Mouse (Mus musculus): ENCODE results near the gene Smad3. TPM values are rescaled to one million over a fixed set of nuclear protein-coding genes. Genes with fewer than 3 reads are reported as not detected.

Smad3 gene
- total RNA-seq, 1 experiment from 2014 or later, result 43.1 TPM

DNA sequence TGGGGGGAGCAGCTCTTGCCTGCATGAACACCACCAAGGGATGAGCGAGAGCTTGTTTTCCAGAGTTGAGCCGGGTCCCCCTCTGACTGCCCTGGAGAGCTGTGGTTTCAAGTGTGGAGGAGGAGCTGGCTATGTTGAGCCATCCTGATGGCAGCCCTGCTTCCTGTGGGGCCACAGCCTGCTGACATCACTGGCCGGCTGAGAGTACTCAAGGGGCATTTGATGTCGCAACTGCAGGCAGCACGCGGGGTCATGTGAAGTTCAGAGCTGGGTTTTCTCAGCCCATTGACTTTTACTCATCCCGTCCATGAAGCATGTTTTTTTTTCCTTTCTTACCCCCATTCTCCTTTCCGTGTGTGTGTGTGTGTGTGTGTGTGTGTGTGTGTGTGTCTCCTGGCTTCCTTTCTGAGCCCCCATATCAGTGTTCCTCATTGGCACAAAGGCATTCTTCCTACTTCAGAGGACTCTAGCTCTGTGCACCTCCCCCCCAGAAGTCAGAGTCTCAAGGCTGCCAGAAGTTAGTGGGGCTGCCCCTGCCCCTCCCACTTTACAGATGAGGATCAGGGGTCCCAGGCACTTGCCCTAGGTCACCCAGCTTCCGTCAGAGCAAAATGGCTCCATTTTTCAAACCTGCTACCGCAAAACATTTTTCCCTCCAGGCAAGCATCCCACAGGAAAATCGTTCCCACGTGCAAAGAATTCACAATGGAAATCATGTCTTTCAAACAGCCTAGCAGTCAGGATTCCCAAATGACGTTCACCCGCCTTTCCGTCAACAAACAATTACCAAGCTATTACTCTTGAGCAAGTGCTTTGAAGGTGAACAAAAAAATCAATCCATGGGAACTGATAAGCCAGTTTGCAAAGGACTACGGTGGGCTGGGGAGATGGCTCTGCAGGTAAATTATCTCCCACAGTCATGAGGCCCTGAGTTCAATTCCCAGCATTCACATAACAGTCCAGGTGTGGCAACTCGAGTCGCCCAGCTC lies 41.4 kb downstream of the Smad3 start:
- peak; percentile 87 to 89 for ATAC-seq (replicated peaks in 1 of 2; ENCODE audit: insufficient read depth in 1 of 2, low FRiP score in 2 of 2, low TSS enrichment in 1 of 2, low read depth in 1 of 2, poor library complexity in 2 of 2, severe bottlenecking in 2 of 2)

DNA sequence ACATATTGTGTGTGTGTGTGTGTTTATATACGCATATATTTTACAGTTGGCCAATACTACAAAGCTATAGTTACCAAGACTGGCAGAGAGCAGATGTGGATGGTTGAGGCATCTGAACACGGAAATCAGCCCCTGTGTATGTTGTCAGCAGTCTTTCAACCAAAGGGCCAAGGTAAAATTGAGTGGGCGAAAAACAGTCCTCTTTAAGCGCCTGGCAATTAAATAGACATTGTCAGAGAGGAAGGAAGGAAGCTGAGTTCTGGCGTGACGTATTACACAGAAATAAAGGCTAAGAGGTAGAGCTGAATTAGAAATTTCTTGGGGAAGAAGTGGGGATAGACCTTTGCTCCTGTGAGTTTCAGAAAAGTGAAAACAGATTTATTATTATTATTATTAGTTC lies 43.2 kb downstream of the Smad3 start:
- ATAC-seq (replicated peaks in 1 of 2; ENCODE audit: insufficient read depth in 1 of 2, low FRiP score in 2 of 2, low TSS enrichment in 1 of 2, low read depth in 1 of 2, poor library complexity in 2 of 2, severe bottlenecking in 2 of 2), result no peak

DNA sequence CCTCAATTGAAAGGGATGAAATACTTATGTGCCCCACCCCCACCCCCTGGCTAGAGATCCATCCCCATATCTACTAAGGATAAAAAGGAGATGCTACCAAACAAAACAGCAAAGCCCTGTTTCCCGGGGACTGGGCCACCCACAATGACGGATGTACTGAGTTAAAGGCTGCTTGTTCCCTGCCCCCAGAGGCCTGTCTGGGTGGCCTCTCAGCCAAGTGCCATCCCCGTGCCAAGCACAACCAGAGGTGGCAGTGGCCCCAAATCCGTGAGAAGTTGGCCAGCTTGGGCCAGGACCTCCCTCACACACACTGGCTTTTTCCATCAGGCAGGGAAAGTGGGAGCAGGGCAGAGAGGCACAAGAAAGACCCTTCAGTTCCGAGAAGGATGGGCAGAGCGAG lies 45.0 kb downstream of the Smad3 start:
- ATAC-seq (replicated peaks in 1 of 2; ENCODE audit: insufficient read depth in 1 of 2, low FRiP score in 2 of 2, low TSS enrichment in 1 of 2, low read depth in 1 of 2, poor library complexity in 2 of 2, severe bottlenecking in 2 of 2), result no peak

DNA sequence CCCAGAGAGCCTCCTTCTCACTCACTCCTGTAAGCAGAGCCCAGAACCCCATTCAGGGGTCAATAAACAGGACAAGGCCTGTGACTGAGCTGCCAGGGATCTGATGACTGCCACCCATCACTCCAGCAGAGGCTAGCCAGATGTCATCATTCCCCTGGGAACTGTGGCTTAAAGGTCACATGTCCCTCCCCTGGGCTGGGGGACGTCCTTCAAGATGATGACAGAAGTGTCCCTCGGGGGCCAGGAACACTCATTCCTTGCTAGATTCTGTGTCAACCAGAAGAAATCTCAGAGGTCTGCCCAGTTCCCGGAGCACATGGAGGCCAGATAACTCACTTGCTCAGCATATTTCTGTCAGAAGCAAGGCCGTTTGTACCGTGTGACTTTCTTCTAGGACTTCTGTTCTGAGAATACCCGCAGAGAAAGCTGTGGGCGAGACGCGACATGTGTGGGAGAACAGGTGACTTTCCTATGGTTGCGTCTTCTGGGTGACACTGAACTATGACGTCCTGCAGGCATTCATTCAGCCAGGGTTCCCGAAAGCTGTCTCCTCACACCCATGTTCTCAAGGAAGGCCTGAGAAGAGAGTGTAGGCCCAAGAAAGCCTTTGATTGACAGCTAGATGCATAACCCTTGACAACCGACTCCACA lies 46.1 kb downstream of the Smad3 start:
- no peak for ATAC-seq (replicated peaks in 1 of 2; ENCODE audit: insufficient read depth in 1 of 2, low FRiP score in 2 of 2, low TSS enrichment in 1 of 2, low read depth in 1 of 2, poor library complexity in 2 of 2, severe bottlenecking in 2 of 2)

DNA sequence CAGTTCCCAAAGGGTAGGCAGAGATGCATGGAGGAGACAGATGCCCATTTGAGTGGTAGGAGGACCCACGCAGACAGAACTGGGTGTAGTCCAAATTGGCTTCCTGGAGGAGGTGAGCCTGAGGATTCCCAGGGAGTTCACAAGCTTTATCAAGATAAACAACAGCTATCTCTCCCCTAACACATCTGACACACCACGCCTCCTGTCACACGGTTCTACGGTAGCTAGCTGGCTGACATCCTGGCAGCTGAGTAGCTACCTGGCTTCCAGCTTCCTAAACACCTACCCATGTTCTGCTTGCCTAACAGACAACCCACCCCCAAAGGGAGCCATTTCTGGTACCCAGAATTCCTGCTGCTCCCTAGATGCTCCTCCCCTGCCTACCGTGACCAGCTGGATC lies 47.9 kb downstream of the Smad3 start:
- no peak for ATAC-seq (replicated peaks in 1 of 2; ENCODE audit: insufficient read depth in 1 of 2, low FRiP score in 2 of 2, low TSS enrichment in 1 of 2, low read depth in 1 of 2, poor library complexity in 2 of 2, severe bottlenecking in 2 of 2)

DNA sequence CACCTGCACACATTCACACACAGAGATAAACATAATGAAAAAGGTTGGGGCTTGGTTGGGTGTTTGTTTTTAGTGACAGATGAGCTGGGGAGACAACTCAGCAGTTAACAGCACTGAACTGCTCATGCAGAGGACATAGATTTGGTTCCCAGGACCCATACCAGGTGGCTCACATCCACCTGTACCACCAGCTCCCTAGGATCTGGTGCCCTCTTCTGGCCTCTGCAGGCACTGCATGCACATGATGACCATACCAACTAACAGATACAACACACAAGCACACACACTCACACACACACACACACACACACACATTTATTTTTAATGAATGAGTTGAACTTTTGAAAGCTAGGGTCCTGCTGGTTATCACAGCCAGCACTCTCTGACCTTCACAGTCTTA lies 48.5 kb downstream of the Smad3 start:
- ATAC-seq (replicated peaks in 1 of 2; ENCODE audit: insufficient read depth in 1 of 2, low FRiP score in 2 of 2, low TSS enrichment in 1 of 2, low read depth in 1 of 2, poor library complexity in 2 of 2, severe bottlenecking in 2 of 2), result no peak

DNA sequence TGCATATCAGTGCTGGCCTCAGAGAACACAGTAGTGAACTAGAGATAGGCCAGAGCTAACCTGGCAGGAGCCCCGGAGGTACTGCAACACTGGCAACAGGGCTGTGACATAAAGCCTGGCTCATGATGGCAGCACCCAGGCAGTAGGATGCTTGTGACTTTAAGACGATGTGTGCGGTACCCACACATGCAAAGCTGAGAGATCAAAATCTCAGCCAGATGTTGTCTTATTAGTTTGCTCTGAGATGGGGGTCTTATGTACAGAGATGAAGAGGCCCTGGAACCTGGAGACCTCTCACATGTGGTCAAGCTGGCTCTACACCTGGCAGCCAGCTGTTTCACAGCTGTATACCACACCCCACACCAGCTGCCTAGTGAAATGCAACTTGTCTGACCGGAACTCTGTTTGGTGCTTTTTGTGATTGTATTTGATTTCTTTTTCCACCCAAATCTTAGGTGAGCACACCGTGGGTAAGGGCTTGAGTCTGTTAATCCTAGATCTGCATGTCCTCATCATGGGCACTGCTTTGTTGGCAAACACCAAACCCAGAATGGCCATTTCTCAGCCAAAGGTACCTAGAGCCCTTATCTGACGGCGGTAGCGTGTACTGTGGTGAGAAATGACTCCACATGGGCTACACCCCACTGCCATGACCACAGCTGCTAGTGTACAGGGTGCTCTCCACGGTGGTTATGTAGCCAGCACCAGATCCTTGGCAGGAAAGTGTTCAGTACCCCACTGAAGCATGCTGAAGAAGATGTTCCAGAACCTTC lies 49.8 kb downstream of the Smad3 start:
- no peak for ATAC-seq (replicated peaks in 1 of 2; ENCODE audit: insufficient read depth in 1 of 2, low FRiP score in 2 of 2, low TSS enrichment in 1 of 2, low read depth in 1 of 2, poor library complexity in 2 of 2, severe bottlenecking in 2 of 2)

DNA sequence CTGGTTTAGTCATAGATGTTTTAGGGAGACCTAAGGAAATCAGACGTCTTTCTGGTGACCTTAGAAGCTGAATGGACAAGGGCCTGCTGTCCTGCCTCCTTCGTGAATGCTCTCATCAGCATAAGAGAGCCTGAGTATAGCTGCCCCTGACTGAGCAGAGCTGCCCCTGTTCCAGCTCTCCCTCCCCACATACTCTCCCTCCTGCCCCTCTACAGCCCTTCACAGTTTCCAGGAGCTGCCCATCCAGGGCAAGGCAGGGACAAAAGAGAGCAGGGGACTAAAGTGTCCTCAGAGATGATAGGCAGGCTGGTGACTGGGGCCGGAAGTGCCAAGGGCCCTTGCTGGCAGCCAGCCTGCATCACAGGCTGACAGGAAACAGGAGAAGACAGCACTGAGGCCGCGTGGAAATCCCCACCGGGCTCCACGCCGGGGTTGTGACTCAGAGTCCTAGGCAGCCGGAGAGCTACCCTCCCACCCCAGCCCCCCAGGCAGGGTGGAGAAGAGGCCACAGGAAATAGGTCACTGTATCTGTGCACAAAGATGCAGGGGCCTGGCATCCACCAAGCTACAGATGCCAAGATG lies 51.6 kb downstream of the Smad3 start:
- peak; percentile 76 to 78 for ATAC-seq (replicated peaks in 1 of 2; ENCODE audit: insufficient read depth in 1 of 2, low FRiP score in 2 of 2, low TSS enrichment in 1 of 2, low read depth in 1 of 2, poor library complexity in 2 of 2, severe bottlenecking in 2 of 2)

DNA sequence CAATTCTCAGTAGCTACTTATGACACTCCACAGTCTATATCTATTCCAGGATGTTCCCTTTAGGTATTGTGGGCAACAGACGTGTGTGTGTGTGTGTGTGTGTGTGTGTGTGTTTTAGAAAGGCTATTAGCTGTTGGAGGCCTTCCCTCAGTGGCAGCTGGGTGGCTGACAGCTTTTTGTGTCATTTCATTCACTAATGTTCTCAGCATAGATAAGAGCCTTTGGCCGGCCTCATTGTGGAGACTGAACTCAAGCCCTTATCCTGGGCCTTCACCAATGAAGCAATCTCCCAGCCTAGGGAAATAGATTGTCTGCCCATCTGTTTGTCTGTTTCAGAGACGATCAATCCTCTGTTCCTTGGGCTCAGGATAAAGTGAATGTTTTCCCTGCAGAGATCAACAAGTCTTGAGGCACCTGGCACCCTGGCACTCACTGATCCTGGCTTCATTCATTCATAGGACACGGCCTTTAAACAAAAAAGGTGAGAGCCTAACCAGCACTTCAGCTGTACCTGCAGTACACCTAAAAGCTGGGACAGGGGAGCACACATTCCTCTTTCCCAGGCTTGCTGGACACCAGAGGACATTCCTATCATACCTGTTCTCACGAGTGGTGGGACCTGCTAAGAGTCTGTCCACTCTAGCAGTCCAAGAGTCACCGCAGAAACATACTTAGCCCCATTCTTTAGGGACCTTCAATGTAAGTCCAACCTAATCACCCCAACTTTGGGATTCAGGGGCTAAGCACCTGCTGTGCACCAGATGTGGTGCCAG lies 52.6 kb downstream of the Smad3 start:
- no peak for ATAC-seq (replicated peaks in 1 of 2; ENCODE audit: insufficient read depth in 1 of 2, low FRiP score in 2 of 2, low TSS enrichment in 1 of 2, low read depth in 1 of 2, poor library complexity in 2 of 2, severe bottlenecking in 2 of 2)

DNA sequence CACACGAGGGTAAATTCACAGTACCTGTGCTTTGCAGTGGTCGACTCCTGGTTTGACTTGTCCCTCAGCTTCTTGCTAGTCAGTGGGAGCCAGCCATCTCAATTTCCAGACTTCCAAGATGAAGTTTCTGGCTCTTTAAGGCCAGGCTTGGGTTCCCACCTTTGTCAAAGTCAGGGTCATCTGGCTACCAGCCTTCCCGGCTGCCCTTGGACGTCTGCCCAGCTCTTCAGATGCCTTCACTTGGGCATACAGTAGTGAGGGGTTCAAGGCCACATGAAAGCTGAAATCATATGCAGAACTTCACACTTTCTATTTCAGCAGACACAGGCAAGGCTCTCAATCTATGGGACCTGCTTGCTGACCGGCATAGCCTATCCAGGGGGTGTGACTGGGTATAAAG lies 53.7 kb downstream of the Smad3 start:
- ATAC-seq (replicated peaks in 1 of 2; ENCODE audit: insufficient read depth in 1 of 2, low FRiP score in 2 of 2, low TSS enrichment in 1 of 2, low read depth in 1 of 2, poor library complexity in 2 of 2, severe bottlenecking in 2 of 2), result no peak

DNA sequence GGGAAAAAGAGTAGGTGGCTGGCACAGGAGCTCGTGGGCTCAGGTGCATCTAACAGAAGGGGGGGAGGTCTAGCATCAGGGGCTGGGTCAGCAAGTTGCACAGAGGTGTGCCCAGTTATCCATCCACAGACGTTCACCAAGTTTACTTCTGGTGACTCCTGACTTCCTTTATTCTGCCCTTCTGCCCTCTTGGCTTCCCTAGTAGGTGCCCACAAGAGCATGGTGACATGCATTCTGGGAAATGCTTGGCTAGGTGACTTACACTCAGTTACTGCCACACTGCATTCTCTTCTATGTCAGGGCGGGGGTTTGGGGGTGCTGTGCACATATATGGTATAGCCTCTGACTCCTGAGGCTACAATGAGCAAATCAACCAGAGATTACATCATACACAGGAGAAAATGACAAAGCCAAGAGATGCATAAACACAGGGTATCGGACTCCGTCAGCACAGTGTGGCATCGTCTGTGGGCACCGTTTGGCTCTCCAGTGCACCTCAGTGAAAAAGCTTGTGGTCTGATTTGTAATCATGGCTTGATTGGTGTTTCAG lies 54.5 kb downstream of the Smad3 start:
- no peak for ATAC-seq (replicated peaks in 1 of 2; ENCODE audit: insufficient read depth in 1 of 2, low FRiP score in 2 of 2, low TSS enrichment in 1 of 2, low read depth in 1 of 2, poor library complexity in 2 of 2, severe bottlenecking in 2 of 2)

DNA sequence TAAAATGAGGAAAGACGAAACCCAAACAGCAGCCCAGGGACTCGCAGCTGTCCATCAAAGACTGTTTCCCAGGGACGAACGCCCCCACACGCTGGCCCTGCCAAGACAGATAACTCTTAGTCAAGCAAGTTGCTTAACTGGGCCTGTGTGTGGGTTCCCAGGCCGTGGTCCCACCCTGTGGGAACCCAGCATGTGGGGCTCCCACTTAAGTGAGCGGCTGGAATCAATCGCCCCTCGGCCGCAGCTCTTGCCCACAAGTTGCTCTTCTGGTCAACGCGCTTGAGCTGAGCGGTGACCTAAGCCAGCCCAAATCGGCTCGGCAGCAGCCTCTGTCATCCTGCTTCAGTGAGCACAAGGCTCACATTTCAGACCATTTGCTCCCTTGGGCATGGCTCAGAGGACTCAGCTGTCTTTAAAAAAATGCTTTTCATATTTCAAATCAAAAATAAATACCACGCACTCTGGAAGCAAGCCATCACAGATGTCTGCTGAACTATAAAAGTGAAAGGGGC lies 55.2 kb downstream of the Smad3 start:
- ATAC-seq (replicated peaks in 1 of 2; ENCODE audit: insufficient read depth in 1 of 2, low FRiP score in 2 of 2, low TSS enrichment in 1 of 2, low read depth in 1 of 2, poor library complexity in 2 of 2, severe bottlenecking in 2 of 2), result no peak

DNA sequence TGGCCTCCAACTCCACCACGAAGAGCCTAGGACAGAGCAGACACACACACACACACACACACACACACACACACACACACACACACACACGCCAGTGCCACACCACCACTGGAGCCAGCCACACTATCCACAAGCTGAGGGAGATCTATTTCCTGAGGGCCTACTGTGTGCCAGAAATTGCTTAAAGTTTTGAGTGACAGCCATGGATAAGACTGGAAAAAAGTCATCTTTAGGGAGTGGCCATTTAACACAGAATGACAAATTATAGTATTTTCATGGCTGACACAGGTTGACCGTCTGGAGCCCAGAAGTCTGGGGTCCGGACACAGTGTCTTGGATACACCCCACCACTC lies 55.9 kb downstream of the Smad3 start:
- ATAC-seq (replicated peaks in 1 of 2; ENCODE audit: insufficient read depth in 1 of 2, low FRiP score in 2 of 2, low TSS enrichment in 1 of 2, low read depth in 1 of 2, poor library complexity in 2 of 2, severe bottlenecking in 2 of 2), result no peak

DNA sequence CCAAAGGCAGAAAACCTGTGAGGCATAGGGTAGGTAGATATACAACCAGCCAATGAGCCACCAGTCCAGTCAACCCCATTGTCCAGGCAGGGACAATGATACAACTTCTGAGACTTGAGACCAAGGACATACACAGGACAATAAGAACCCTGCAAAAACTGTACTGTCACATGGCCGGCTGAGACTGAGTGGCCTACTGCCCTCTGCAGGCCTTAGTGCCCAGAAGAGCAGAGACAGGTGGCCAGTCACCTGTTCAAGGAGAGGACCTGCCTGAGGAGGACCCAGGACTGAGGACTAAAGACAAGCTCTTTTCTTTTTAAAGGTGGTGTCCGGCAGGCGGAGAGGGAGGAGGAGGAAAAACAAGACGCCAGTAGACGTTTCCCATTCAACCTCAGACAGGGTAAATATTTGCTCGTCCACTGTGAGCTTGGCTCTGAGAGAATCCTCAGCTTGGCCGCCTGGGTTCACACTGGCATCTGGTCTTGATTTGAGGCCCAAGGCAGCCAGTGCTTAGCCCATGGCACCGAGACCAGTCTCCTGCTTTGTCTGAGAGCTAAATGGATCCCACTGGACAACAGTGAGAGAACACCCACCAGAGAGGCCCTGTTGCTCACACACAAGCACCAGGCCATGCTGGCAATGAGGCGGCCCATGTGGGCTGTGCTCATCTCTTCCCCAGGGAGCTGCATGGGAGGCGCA lies 56.4 kb downstream of the Smad3 start:
- ATAC-seq (replicated peaks in 1 of 2; ENCODE audit: insufficient read depth in 1 of 2, low FRiP score in 2 of 2, low TSS enrichment in 1 of 2, low read depth in 1 of 2, poor library complexity in 2 of 2, severe bottlenecking in 2 of 2), result no peak

DNA sequence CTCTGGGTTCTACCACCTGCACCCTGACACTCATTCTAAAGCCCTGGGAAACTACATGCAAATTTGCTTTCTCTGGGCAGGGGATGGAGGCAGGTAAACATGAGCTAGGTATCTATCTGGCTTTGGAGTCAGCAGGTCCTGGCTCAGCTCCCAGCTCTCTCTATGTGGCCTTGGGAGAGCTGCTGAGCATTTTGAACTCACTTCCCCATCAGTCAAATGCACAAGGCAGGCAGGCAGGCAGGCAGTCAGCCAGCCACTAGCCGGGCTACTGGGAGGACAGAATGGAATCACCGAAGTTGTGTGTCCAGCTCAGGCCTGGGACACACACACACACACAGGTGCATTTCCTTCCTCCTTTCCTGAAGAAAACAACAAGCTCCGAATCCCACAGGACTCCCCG lies 58.6 kb downstream of the Smad3 start:
- no peak for ATAC-seq (replicated peaks in 1 of 2; ENCODE audit: insufficient read depth in 1 of 2, low FRiP score in 2 of 2, low TSS enrichment in 1 of 2, low read depth in 1 of 2, poor library complexity in 2 of 2, severe bottlenecking in 2 of 2)

Data from hematopoietic stem cell, adult 5-6 weeks (primary cell).